Mouse (Mus musculus) adrenal gland, postnatal 4 days (tissue): ENCODE results near the gene Dmgdh. TPM values are rescaled to one million over a fixed set of nuclear protein-coding genes. Genes with fewer than 3 reads are reported as not detected.
A peak's percentile ranks its signal among the peaks of the same experiment; 100 is the strongest.

Source experiments
- DNase-seq, 2 experiments: peaks; one replicate each; pipeline ENCODE4 v3.0.0; 2021 to 2022; ENCODE audit warnings: low spot score in 2 of 2, mixed read lengths in 2 of 2
- microRNA-seq: library from miRNA; unstranded; fragments of <30 nt; microRNA quantifications from one replicate; pipeline ENCODE4 v1.2.0, GENCODE M21; 2021
- total RNA-seq, 2 experiments: library from RNA; stranded (reverse); gene quantifications; 2 replicates each; pipeline ENCODE4 v1.2.3; 2021

Gene Dmgdh
- total RNA-seq, 2 experiments from 2014 or later, result 2.2 to 14.3 TPM

DNA sequence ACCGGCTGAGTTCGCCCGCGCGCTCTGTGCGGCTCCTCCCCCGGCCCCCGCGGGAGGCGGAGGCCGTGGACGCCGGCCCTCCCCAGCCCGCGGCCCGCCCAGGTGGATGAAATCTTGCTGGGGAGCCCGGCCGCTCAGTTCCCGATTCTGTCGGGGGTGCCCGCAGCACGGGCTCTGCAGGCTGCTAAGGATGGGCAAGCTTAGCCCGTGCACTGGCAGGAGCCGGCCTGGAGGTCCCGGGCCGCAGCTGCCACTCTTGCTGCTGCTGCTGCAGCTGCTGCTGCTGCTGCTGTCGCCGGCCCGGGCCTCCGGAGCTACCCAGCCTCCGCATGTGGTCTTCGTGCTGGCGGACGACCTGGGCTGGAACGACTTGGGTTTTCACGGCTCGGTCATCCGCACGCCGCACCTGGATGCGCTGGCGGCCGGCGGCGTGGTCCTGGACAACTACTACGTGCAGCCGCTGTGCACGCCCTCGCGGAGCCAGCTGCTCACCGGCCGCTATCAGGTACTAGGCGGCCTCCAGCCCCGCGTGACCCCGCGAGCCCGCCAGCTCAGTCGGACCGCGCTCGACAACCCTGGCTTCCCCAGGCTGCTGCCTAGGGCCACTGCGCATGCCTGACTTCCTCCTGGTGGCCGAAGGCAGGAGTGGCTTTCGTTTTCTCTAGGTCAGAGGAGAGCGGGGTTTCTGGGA, 97.5 kb downstream of the Dmgdh start, which contains the start of gene Arsb:
TSS of gene Arsb (plus strand) at position 43 of the 691 bp plus-strand sequence.
- DNase-seq, result peak; percentile 61 to 79

DNA sequence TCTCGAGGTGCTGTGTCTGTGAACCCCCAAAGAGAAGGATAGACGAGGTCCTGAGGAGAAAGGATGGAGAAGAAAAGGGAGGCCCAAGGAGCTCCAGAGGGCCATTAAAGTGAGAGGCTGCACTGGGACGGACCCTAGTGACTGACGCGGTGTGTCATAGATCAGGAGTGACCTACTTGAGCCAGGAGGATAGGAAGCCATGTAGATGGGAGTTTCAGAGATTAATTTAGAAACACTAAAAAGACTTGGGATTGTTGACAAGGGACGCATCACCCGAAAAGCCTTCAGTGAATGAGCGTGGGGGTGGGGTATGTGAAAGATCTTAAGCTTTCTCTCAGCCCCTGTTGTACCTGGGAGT, 98.0 kb downstream of the Dmgdh start:
- DNase-seq, result no peak

GRCm38 (mm10) chr13:93772861-93773260, 98.6 kb downstream of the Dmgdh start:
- no peak for DNase-seq

DNA sequence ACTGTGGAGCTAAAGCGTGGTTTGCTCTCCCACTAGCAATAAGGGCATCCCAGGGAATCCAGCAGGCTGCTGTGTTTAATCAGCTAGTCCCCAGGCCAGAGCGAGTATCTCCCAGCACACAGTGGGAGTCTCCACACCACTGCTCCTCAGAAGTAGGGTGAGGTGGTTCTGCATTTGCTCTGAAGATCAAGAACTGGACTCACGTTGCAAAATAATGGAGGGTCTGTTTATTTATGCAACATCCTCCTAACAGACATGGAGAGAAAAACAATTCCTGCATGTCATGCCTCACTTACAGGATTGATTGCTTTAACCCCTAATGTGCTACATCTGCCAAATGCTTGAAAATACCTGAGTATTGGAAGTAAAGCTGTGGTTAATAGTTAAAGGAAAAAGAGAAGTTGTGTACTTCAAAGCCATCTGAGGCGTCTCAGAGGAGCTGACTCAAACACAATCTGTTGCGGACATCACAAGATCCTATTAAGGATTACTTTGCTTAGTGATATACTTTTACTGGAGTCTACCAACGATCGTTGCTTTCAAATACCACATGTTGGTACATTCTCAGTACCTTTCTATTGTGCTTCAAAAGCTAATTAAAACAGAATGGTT, 99.6 kb downstream of the Dmgdh start:
- DNase-seq, result no peak

DNA sequence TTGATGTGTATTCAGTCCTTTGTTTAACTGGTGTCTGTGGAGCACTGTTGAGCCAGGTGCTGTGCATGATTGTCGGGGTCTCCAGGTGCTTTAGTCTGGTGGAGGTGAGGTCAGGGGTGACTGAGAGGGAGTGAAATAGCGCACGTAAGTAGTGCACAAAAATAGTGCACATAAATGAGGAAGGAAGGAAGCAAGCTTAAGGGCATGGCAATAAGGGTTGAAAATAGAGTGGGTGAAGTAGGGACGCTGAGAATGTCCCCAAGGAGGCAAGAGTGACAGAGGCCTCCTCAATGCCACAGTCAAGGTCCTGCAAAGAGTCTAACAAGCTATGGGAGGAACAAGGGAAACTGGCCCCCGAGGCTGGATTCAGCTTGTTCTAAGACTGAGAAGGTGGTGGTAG, 108.6 kb downstream of the Dmgdh start:
- no peak for DNase-seq

DNA sequence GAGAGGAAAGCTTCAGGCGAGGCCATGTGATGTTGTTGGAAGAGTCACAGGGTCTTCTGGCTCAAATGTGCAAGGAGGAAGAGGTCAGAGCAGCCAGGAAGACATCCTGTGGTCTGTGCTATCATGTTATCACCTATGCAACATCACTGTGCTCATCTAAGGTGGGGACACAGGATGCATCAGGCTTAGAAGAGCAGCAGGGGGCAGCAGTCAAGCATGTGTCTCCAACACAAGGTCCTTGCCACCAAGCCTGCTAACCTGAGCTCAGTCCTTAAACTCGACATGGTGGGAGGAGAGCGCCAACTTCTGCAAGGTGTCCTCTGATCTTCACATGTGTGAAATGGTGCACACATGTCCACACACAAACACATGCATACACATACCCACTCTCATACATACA, 111.1 kb downstream of the Dmgdh start:
- no peak for DNase-seq

DNA sequence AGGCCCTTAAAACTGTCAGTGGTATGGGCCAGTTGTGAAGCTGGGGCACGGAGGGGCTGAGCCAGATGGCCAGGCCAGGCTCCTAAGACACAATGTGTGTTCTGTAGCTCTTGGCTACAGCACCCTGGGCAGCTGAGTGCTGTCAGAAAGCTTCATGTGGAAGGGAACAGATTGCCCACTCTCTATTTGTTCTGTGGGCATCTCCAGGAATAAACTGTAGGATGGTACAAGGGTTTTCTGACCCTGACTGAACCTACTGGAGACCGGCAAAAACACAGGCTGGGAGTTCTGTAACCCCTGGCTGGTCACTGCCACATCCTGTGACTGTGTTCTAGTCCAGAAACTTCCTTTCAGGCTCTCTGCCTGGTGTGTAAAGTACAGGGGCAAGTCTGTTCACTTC, 111.8 kb downstream of the Dmgdh start:
- DNase-seq, result no peak

DNA sequence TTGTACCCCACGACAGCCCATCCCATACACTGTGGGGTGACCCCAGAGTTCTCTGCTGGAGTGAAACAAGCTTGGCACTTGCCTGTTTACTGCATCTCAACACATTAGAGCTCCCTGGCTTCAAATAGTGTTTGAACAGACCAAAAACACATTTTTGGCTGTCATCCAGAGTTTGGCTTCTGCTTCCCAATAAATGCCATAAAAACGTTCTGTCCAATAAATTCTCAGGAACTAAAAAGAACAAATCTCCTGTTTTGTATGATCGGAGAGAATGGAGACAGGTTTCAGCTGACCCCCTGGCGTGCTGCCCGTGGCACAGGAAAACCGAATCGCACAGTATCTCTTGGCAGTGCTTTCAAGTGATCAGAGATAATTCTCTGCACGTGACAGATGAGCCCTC, 113.4 kb downstream of the Dmgdh start:
- DNase-seq, result no peak

- DNase-seq, result no peak
These were observed 118.9 kb downstream of the Dmgdh start for GRCm38 (mm10) chr13:93792945-93793642.

GRCm38 (mm10) chr13:93793643-93794182, 119.5 kb downstream of the Dmgdh start:
- DNase-seq, result no peak

GRCm38 (mm10) chr13:93797011-93797600, 122.9 kb downstream of the Dmgdh start:
- DNase-seq, result no peak

Small RNA genes within 50 kb of the gene (microRNA-seq; reads per million reads assigned to microRNA genes)
- gene Mir5624, result not detected

Other genes starting within 250 kb of the Dmgdh start
- gene Jmy, start 174.6 kb upstream of the Dmgdh start, total RNA-seq, result 10 to 100 TPM; 42.9 to 43.0 TPM
- gene Bhmt, start 36.5 kb upstream of the Dmgdh start, total RNA-seq, result 10 to 100 TPM in 1 of 2 experiments, 1 to 10 TPM in 1; 4.3 to 96.0 TPM
- gene Bhmt2, start 131 bp upstream of the Dmgdh start, total RNA-seq, result 10 to 100 TPM in 1 of 2 experiments, 1 to 10 TPM in 1; 3.4 to 11.9 TPM
- gene Arsb, start 97.2 kb downstream of the Dmgdh start, total RNA-seq, result 10 to 100 TPM; 39.7 to 41.9 TPM